Mouse (Mus musculus) limb, embryonic 15.5 days (tissue): Measurements from ENCODE around the gene Cuta. TPM values are rescaled to one million over a fixed set of nuclear protein-coding genes. Genes with fewer than 3 reads are reported as not detected.

ENCODE experiments used
- ATAC-seq: fragments of 200-750 bp; cut with Nextera tagmentation; 2 replicates; pipeline ENCODE4 v1.8.0; 2017; ENCODE audit warnings: low read depth, moderate TSS enrichment; ENCODE audit not compliant: insufficient number of reproducible peaks, low FRiP score, low TSS enrichment
- H3K27ac ChIP-seq: fragments of 300-500 bp; sonication (generic); 2 replicates; pipeline ENCODE4 v1.5.1; 2015; ENCODE audit warnings: moderate library complexity, mild to moderate bottlenecking, inconsistent platforms
- H3K27me3 ChIP-seq: fragments of 300-500 bp; sonication (generic); 2 replicates; pipeline ENCODE4 v1.6.1; 2015; ENCODE audit warnings: inconsistent platforms
- H3K36me3 ChIP-seq: fragments of 300-500 bp; sonication (generic); 2 replicates; pipeline ENCODE4 v1.6.1; 2015; ENCODE audit warnings: inconsistent platforms
- H3K4me1 ChIP-seq: fragments of 300-500 bp; sonication (generic); 2 replicates; pipeline ENCODE4 v1.6.1; 2015; ENCODE audit warnings: inconsistent platforms
- H3K4me2 ChIP-seq: fragments of 300-500 bp; sonication (generic); 2 replicates; pipeline ENCODE4 v1.6.1; 2015; ENCODE audit warnings: mild to moderate bottlenecking, inconsistent platforms
- H3K4me3 ChIP-seq: fragments of 300-500 bp; sonication (generic); 2 replicates; pipeline ENCODE4 v1.5.1; 2015; ENCODE audit warnings: mild to moderate bottlenecking, inconsistent platforms
- H3K9ac ChIP-seq: fragments of 300-500 bp; sonication (generic); 2 replicates; pipeline ENCODE4 v1.6.1; 2015; ENCODE audit warnings: inconsistent platforms
- H3K9me3 ChIP-seq: fragments of 300-500 bp; sonication (generic); 2 replicates; pipeline ENCODE4 v1.6.1; 2016; ENCODE audit warnings: inconsistent platforms
- WGBS: fragments of 180-500 bp; shearing (Covaris S2); methylation state at CpG from one replicate; pipeline ENCODE4 v1.1.7; 2015; 5-methylcytosine and 5-hydroxymethylcytosine counted together
- microRNA-seq: library from miRNA; unstranded; fragments of <30 nt; microRNA quantifications from one replicate; pipeline ENCODE4, GENCODE M21; 2016
- polyA plus RNA-seq: library from polyadenylated mRNA; unstranded; fragments of >200 nt; fragmentation: Nextera tagmentation; extraction: Ambion mirVana; gene quantifications from 2 replicates; pipeline ENCODE4 v1.2.1, GENCODE M21; 2015

Gene Cuta
- polyA plus RNA-seq, 1 experiment from 2014 or later = 172 TPM

GRCm38 (mm10) chr17:26895578-26895977 is 43.8 kb downstream of the Cuta start:
- ATAC-seq = no peak
- Histone ChIP-seq H3K9me3 (no peaks in the 10 kb centered on the region), H3K4me2 (no peak overlapping the region), H3K27me3 (no peaks in the 10 kb centered on the region), H3K9ac (no peak overlapping the region), H3K36me3 (no peaks in the 10 kb centered on the region), H3K4me3 (no peak overlapping the region), H3K27ac (no peak overlapping the region), H3K4me1 (peaks cover 25% of the 10 kb centered on the region)
- WGBS = 16% methylated on average over 10 of the region's 10 CpGs

DNA sequence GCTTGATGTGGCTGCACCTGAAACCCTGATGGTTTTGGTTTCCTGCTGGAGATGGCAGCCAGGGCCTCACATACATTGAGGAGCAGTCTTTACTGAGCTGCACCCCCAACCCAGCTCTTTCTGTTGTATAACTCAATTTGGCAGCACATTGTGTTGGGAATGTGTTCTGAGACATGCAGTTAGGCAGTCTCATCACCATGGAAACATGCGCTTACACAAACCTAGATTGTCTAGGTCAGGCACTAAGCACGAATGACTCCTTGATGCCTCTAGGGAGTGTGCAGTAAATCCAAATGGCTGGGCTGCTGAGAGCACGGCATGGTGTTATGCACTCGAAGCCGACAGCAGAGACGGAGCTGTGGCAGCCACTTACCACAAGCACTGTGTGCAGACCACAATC is 45.0 kb downstream of the Cuta start:
- 62% methylated on average over 6 of the region's 6 CpGs for WGBS
- Histone ChIP-seq H3K27me3 (no peaks in the 10 kb centered on the region), H3K4me1 (peaks cover 25% of the 10 kb centered on the region), H3K4me2 (no peak overlapping the region), H3K27ac (no peak overlapping the region), H3K36me3 (no peaks in the 10 kb centered on the region), H3K9ac (no peak overlapping the region), H3K9me3 (no peaks in the 10 kb centered on the region), H3K4me3 (no peak overlapping the region)
- ATAC-seq = no peak

DNA sequence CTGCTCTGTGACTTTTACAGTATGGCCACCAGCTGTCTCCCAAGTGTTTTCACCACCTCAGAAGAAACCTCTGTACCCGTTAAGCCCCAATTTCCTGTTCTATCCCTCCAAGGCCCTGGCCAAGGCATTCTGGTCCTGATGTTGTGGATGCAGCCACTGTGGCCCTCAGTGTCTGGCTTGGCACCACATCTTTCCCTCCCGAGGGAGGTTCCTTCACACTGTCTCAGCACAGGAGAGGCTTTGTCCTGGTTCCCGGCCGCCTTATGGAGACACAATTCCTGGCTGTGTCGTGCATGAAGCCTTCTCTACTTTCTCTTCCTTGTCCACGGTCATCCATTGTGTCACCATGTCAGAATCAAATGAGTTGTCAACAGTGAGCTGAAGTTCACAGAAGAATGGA is 45.9 kb downstream of the Cuta start:
- no peak overlapping the region for H3K4me2 ChIP-seq
- WGBS = 47% methylated on average over 6 of the region's 6 CpGs
- no peaks in the 10 kb centered on the region for H3K9me3 ChIP-seq
- no peak for ATAC-seq
- no peak overlapping the region for H3K4me3 ChIP-seq
- peaks cover 25% of the 10 kb centered on the region for H3K4me1 ChIP-seq
- peak overlapping the region; percentile 71 for H3K27ac ChIP-seq
- H3K27me3 ChIP-seq = no peaks in the 10 kb centered on the region
- H3K36me3 ChIP-seq = no peaks in the 10 kb centered on the region
- no peak overlapping the region for H3K9ac ChIP-seq

- no peaks in the 10 kb centered on the region for H3K27me3 ChIP-seq
- no peaks in the 10 kb centered on the region for H3K36me3 ChIP-seq
- H3K27ac ChIP-seq = peak overlapping the region; percentile 71
- no peak overlapping the region; the same call in 1 of the 2 replicates for H3K4me2 ChIP-seq
- H3K9me3 ChIP-seq = no peaks in the 10 kb centered on the region
- no peak for ATAC-seq
- WGBS = 45% methylated on average over 16 of the region's 16 CpGs
- peaks cover 28% of the 10 kb centered on the region for H3K4me1 ChIP-seq
- H3K9ac ChIP-seq = no peak overlapping the region
- H3K4me3 ChIP-seq = no peak overlapping the region
These were observed 46.6 kb downstream of the Cuta start for GRCm38 (mm10) chr17:26892635-26893375.

GRCm38 (mm10) chr17:26887926-26888325 is 51.4 kb downstream of the Cuta start:
- no peak for ATAC-seq
- WGBS = 22% methylated on average over 3 of the region's 3 CpGs
- H3K9ac ChIP-seq = no peak overlapping the region
- H3K27me3 ChIP-seq = peaks cover 5% of the 10 kb centered on the region; the same call in 1 of the 2 replicates
- no peak overlapping the region for H3K4me2 ChIP-seq
- H3K9me3 ChIP-seq = no peaks in the 10 kb centered on the region
- H3K36me3 ChIP-seq = no peaks in the 10 kb centered on the region
- no peak overlapping the region for H3K27ac ChIP-seq
- no peak overlapping the region for H3K4me3 ChIP-seq
- H3K4me1 ChIP-seq = peaks cover 30% of the 10 kb centered on the region

DNA sequence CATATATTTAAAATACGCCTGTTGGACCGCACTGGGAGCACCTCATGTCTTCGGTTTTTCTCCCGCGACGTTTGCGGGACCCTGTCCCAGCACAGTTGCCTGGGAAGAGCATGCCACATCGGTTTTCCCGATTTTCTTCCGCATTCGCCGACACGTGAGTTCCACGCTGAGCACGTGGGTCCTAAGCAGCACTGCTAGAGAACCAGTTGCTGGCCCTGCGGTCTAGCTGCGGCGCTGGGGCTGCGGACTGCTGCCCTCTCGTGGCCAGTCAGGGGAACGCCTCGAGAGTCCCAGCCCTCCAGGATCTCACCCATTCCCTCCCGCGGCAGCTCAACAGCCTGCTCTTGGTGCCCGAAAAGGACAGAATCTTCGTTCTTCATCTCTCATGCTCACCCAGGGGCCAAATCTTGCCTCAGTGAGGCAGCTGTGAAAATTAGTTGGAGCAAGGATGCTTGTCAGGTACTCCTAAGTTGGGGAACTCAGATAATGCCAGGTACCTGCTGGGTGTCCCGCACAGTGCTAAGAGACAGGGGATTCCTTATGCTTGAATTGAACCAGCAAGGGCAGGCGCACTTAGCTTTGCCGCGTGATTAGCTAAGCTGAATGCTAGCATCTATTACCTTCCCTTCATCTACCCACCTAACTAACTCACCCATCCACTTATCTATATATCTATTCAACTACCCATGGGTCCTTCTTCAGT is 53.2 kb downstream of the Cuta start:
- Histone ChIP-seq H3K4me1 (peaks cover 23% of the 10 kb centered on the region), H3K36me3 (no peaks in the 10 kb centered on the region), H3K9ac (no peak overlapping the region), H3K27ac (no peak overlapping the region), H3K27me3 (peaks cover 5% of the 10 kb centered on the region; the same call in 1 of the 2 replicates), H3K4me2 (peak overlapping the region; percentile 74), H3K9me3 (no peaks in the 10 kb centered on the region), H3K4me3 (peak overlapping the region; percentile 45)
- ATAC-seq = peak; percentile 82
- 10% methylated on average over 30 of the region's 30 CpGs for WGBS

DNA sequence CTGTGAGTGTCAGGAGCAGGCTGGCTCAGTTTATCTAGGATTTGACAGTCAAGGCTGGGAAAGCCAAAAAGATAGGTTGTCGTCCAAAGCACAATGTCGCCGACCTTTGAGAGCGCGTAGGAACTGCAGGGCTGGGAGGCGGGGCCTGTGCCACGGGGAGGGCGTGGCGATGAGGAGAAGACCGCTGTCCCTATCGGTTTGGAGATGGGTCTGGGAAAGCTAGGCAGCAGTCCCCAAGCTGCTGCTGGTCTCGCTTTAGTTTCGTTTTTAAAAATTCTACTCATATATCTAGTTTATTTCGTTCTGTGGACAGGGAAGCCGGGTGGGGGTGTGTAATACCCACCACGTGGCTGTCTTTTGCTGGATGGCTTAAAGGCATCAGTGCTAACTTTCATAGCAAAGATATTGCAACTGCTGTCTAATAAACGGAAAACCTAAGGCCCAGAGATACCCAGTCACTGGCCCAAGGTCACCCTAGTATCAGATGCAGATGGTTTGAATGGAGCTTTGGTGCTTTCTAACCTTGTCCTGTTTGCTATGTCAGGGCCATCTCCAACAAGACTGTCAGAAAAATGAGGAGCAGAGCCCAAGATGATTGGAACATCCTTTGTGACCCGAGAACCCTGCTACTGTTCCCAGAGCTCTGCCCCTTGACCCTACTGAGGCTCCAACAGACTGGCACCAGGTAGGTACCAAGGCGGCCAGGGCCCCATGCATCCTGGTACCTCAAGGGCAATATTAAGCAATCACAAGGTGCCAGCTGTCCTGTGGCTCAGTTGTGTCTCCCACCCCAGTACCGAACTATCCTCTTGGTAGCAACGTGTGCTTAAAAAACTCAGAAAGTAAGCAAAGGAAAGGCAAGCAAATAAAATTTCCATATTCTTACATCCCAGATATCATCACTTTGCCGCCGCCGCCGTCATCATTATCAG is 54.1 kb downstream of the Cuta start:
- H3K4me2 ChIP-seq = peak overlapping the region; percentile 74
- 0 out of 2 replicates have a peak overlapping the region, but pooled peaks have one; percentile 18 for H3K9ac ChIP-seq
- ATAC-seq = no peak
- 20% methylated on average over 25 of the region's 25 CpGs for WGBS
- H3K4me3 ChIP-seq = peak overlapping the region; percentile 45
- H3K36me3 ChIP-seq = no peaks in the 10 kb centered on the region
- H3K4me1 ChIP-seq = peaks cover 23% of the 10 kb centered on the region
- H3K9me3 ChIP-seq = no peaks in the 10 kb centered on the region
- peaks cover 5% of the 10 kb centered on the region; the same call in 1 of the 2 replicates for H3K27me3 ChIP-seq
- no peak overlapping the region for H3K27ac ChIP-seq

Small RNA genes within 50 kb of the gene (microRNA-seq; reads per million reads assigned to microRNA genes)
- gene Gm27775 (not detected), gene Mir3083 (not detected), gene Mir6968 (not detected)

Other genes with a start within 250 kb of the Cuta start
- 7.3 and 7.6 TPM in 2 replicates for gene Crebrf, start 223.9 kb downstream of the Cuta start, polyA plus RNA-seq
- gene Bnip1, start 158.5 kb downstream of the Cuta start, polyA plus RNA-seq = 47.3 and 50.7 TPM in 2 replicates
- gene Nkx2-5, start 94.6 kb downstream of the Cuta start, polyA plus RNA-seq = not detected in 2 replicates
- 4.7 and 5.8 TPM in 2 replicates for gene Kifc5b, start 22.5 kb downstream of the Cuta start, polyA plus RNA-seq
- 11.4 and 13.0 TPM in 2 replicates for gene Phf1, start 6.5 kb downstream of the Cuta start, polyA plus RNA-seq
- 1.6 and 1.9 TPM in 2 replicates for gene Syngap1, start 1.7 kb upstream of the Cuta start, polyA plus RNA-seq
- 13.5 and 14.1 TPM in 2 replicates for gene Zbtb9, start 33.6 kb upstream of the Cuta start, polyA plus RNA-seq
- 4.0 and 5.5 TPM in 2 replicates for gene Bak1, start 89.4 kb upstream of the Cuta start, polyA plus RNA-seq
- gene Itpr3, start 117.7 kb upstream of the Cuta start, polyA plus RNA-seq = 4.3 and 4.4 TPM in 2 replicates
- 276 and 289 TPM in 2 replicates for gene Uqcc2, start 194.3 kb upstream of the Cuta start, polyA plus RNA-seq
- gene Ip6k3, start 228.2 kb upstream of the Cuta start, polyA plus RNA-seq = 0.44 and 1.7 TPM in 2 replicates